Mouse (Mus musculus): ENCODE measurements around the gene Ndufaf1. TPM values are rescaled to one million over a fixed set of nuclear protein-coding genes. Genes with fewer than 3 reads are reported as not detected.
A peak's percentile ranks its signal among the peaks of the same experiment; 100 is the strongest.
"Not testable (repeated sequence)": the region's sequence is repeated elsewhere in the genome, so short reads cannot be mapped to it uniquely, and the experiment has no call there.

Gene Ndufaf1
- total RNA-seq (2022): 10 to 100 TPM; 53.6 to 71.5 (median 63.6) TPM

DNA sequence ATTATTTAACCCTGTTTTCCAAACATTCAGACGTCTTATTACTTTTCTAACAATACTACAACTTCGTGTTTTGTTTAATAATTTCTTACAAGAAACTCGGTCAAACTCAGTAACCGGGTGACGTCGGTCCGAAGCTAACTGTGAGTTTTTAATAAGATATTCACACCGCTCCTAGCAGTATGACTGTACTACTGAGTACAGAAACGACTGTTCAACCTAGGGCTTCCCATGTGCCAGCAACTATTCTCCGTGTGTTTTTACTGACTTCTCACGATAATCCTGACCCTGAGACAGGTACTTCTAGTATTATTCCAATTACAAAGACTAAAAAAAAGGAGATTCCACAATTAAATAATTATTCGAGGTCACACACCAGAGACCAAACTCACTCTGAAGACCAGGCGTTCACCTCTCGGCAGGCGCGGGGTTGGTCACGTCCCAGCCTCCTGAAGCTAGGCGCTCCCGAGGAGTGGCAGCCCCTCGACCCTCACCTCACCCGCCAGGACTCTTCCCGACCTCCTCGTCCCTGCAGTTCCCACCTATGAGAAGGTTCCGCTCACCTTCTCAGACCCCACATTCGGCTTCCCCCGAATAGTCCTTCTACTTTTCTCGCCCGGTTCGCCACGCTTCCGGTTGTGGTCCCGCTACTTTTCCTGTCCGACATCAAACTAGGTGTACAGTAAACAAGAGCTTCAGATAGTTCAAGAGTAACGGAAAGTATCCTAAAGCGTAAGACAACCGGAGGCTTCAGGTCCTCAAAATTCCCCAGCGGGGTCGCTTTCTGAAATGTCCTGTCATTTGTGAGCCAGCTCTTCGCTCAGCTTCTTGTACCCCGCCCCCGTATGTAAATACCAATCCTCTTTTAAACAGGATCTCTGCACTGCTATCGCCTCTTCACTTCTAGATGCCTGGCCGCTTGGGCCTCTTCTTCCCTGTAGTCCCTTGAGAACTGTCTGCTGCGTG, at the start of gene Ndufaf1:
Gene Ndufaf1, minus strand, starts transcription at position 608 of the 963 bp plus-strand sequence.
- DNase-seq (ENCODE audit: low spot score): peak; percentile 90

DNA sequence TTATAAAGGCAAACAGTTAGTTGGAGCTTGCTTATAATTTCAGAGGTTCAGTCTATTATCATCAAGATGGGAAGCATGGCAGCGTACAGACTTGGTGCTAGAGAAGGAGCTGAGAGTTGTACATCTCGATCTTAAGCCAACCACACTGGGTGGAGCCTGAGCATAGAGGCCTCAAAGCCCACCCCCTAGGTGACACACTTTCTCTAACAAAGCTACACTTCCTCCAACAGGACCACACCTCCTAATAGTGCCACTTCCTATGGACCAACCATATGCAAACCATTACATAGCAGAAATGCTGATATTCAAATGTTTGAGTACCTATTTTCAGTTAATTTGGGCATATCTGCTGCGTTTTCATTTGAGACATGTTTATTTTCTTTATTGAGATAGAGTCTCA, 47.4 kb upstream of the Ndufaf1 start:
- no peak for DNase-seq (ENCODE audit: low spot score)

DNA sequence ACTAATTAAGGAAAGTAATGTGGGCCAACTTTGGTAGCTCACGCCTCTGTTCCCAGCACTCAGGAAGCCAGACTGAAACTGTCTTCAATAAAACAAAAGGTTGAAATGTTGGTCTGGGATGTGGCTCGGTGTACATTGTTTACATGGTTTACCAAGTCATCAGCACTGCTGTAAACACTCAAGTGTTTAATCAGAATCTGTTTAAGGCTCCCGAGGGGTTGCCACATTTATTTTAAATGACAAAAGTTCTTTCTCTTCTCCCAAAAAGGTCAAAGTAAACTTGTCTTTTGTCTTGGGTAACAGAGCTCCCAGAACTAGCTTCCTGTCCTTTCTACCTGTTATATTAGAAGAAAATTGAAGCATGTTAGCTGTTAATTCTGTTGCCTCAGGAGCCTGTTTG, 45.0 kb upstream of the Ndufaf1 start:
- DNase-seq (ENCODE audit: low spot score): no peak

DNA sequence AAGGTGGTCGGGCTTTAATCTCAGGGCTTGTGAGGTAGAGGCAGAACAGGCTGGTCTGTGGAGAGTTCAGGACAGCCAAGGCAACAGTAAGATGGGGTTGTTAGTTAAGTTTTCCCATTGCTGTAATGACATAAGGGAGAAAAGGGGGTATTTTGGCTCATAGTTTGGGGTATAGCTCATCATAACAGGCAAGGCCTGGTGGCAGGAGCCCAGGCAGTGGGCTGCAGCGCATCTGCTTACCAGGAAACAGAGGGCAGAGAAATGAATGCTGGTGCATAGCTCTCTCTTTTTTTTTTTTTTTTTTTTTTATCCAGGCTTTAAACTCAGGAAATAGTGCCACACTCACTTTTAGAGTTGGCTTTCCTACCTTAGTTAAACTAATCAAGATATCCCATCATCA, 40.5 kb upstream of the Ndufaf1 start:
- no peak for DNase-seq (ENCODE audit: low spot score)

DNA sequence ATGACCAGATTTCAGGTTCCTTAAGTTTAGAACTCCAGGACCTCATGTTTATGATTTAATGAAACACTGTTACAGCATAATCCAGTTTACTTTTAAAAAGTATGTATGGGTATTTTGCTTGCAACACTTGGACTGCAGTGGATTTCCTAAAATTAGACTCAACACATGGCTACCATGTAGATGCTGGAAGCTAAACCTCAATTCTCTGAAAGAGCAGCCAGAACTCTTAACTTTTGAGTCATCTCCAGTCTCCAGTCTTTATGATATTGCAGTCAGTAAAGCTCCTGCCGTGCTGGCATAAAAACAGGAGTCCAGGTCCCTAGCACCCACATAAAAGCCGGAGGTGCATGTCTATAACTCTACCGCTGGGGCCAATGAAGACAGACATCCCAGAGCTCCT, 37.3 kb upstream of the Ndufaf1 start:
- no peak for DNase-seq (ENCODE audit: low spot score)

DNA sequence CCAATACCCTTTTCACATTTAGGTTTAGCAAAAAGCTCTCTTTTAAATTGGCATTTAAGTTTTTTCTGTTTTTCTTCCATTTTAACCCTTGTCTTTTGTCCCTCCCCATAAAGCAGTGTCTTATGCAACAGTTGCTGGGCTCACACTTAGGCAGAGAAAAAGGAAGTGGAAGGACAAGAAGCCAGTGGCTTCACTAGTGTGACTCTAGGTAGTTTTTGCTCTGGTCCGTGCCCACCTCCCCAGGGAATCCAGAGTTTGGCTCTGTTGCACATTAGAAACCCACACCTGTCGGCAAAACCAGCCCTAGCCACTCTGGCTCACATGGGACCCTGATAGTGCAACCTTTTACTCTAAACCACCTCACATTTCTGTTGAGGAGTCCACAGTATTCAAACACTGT, 35.8 kb upstream of the Ndufaf1 start:
- no peak for DNase-seq (ENCODE audit: low spot score)

DNA sequence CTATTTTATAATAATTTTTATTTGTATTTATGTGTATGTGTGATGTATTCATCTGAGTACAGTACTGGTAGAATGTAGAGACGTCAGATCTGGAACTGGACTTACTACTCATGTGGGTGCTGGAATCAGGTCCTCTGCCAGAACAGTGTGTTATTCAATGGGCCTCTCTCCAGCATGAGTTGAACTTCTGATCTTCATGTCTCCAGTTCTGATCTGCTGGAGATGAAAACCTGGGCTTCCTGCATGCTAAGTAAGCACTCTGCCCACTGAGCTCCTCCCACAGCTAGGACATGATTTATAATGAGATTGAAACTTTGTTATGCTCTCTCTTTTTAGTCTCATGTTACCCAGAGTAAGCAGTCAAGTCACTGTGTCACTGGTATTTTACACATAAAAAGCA, 33.5 kb upstream of the Ndufaf1 start:
- DNase-seq (ENCODE audit: low spot score): no peak

DNA sequence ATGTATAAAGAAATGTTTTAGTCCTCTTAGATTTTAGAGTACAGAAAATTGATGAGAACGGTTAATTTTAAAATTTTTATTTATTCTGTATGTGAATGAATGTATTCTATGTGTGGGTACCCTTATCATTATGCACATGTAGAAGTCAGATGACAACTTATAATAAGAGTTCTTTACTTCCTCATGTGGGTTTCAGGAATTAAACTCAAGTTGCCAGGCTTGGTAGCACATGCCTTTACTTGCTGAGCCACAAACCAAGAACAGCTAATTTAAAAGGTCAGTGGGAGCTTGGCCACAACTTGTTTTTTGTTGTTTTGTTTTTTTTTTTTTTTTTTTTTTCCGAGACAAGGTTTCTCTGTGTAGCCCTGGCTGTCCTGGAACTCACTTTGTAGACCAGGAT, 32.2 kb upstream of the Ndufaf1 start:
- no peak for DNase-seq (ENCODE audit: low spot score)

DNA sequence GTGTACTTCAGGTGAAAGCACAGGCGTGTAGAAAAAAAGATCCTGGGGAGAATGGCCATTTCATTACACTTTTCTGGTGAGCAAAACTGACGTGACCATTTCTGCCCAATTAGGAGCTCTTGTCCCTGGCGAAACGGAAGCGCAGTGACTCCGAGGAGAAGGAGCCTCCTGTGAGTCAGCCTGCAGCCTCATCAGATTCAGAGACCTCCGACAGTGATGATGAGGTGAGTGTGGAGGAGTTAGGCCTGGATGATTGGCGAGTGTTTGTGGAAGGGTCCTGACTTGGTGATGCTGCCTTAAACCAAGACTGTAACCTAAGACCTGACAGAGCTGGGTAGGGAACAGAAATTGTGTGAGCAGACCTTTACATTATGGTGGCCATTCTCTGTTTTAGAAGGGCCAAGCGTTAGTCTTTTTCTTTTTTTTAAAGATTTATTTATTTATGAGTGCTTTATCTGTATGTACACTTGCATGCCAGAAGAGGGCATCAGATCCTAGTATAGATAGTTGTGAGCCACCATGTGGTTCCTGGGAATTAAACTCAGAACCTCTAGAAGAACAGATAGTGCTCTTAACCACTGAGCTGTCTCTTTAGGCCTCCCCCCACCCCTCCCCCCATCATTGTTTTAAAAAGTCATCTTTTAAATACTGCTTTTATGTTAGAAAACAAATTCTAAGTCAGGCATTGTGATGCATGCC, 29.5 kb upstream of the Ndufaf1 start:
- DNase-seq (ENCODE audit: low spot score): no peak

DNA sequence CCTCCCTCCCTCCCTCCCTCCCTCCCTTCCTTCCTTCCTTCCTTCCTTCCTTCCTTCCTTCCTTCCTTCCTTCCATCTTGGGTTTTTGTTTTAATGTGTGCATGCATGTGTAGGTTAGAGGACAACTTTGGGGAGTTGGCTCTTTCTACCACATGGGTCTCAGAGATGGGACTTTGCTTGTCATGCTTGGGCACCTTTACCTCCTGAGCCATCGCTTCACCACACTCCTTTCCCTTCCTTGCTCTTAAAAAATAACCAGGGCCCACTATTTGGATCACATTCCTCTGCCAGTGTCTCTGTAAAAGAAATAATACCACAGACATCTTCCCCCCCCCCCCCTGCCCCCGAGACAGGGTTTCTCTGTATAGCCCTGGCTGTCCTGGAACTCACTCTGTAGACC, 21.1 kb upstream of the Ndufaf1 start:
- DNase-seq (ENCODE audit: low spot score): no peak

DNA sequence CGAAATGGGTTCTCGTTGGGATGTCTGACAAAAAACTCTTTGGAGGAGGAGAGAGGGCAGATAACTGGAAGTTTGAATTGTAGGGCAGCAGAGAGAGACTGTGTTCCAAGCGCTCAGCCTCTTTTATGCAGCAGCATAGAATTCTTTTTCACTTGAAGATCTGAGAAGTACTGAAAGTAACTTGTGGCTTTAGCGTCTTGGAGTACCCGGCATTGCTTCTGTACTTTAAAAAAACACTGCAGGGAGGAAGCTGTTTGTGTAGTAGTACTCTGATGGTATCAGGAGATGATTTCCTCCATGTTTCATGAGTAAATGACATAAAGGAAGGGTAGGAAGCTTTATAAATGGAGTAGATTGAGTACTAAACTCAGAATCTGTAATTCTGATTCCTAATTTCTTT, 13.2 kb upstream of the Ndufaf1 start:
- no peak for DNase-seq (ENCODE audit: low spot score)

DNA sequence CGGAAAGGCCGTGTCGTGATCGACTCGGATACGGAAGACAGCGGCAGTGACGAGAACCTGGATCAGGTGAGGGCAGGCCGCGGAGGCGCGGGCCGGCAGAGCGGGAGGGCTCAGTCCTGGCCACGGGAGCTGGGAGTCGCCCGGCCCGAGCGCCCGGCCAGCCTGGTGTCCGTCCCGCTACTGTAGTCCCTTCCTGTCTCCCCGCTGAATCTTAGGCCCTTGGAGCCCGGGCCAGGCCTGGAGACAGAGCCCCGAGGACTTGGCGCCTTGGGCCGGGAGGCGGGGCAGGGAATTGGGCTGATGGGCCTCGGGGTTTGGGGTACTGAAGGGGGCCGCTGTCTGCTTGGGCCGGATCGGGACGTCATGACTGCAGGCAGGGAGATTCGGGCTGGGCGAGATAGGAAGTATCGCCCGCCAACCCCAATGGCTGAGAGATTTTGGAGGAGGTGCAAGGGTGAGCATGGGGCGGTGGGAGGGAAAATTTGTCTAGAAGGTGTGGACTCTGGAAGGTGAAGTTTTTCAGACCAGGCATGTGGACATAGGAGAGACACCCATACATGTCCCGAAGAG, 12.7 kb upstream of the Ndufaf1 start:
- peak; percentile 13 for DNase-seq (ENCODE audit: low spot score)

DNA sequence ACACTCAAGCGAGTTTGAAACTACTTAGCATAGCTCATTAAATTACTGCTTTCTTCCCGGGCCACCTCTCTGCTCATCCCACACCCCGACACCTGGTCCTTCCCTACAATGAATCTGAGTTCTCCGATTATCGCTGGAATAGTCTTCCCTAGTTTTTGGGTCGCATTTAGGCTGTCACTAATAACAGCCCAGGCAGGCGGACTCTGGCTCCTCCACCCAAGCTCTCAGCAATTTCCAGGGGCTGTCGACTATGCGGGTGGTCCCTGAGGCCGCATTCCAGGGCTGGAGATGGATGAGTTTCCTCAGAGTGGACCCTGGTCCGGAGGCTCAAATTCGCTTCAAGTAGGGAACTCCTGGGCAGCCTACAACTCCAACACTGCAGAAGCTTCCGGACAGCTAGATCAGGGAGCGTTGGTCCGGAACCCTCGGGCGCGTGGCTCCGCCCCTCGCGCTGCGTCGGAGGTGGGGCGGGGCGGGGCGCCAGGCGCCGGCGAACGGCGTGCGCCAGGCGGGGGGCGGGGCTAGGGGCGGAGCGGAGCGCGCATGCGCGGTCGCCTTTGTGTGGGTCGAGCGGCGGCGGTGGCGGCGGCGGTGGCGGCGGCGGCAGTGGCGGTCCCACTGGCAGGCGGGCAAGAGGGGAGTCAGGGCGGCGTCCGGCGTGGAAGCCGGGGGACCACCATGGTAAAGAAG, 12.0 kb upstream of the Ndufaf1 start, which contains the start of gene Rtf1:
Gene Rtf1, plus strand, starts transcription at position 544 of the 690 bp plus-strand sequence.
- DNase-seq (ENCODE audit: low spot score): peak; percentile 87

DNA sequence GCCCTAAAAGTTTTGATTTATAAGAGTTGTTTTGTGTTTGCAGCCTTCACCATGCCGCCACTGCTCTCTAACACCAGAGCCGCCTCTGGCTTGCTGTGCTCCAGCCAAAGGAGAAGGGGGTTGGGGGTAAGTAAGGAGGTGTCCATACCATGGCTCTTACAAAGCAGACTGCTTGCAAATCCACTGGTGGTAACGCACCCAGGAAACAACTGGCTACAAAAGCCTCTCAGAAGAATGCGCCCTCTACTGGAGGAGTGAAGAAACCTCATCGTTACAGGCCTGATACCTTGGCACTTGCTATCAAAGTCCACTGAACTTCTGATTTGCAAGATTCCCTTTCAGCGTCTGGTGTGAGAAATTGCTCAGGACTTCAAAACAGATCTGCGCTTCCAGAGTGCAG, 6.4 kb upstream of the Ndufaf1 start:
- no peak for DNase-seq (ENCODE audit: low spot score)

DNA sequence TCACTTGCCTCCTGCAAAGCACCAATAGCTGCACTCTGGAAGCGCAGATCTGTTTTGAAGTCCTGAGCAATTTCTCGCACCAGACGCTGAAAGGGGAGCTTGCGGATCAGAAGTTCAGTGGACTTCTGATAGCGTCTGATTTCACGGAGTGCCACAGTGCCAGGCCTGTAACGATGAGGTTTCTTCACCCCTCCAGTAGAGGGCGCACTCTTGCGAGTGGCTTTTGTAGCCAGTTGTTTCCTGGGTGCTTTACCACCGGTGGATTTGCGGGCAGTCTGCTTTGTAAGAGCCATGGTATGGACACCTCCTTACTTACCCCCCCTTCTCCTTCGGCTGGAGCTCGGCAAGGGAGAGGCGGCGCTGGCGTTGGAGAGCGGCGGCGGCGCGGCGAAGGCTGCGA, 3.1 kb upstream of the Ndufaf1 start:
- not testable (repeated sequence) for DNase-seq (ENCODE audit: low spot score)

DNA sequence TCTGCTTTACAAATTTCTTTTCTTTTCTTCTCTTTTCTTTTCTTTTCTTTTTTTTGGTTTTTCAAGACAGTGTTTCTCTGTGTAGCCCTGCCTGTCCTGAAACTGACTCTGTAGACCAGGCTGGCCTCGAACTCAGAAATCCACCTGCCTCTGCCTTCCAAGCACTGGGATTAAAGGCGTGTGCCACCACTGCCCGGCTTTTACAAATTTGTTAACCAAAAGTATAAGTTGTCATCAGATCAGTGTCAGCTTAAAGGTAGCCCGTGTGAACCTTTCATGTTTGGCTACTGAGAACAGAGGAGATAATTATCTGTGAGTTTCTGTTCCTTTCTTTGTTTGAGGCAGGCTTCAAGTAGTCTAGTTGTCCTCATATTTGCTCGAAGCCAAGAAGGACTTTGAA, 18.4 kb downstream of the Ndufaf1 start:
- no peak for DNase-seq (ENCODE audit: low spot score)

DNA sequence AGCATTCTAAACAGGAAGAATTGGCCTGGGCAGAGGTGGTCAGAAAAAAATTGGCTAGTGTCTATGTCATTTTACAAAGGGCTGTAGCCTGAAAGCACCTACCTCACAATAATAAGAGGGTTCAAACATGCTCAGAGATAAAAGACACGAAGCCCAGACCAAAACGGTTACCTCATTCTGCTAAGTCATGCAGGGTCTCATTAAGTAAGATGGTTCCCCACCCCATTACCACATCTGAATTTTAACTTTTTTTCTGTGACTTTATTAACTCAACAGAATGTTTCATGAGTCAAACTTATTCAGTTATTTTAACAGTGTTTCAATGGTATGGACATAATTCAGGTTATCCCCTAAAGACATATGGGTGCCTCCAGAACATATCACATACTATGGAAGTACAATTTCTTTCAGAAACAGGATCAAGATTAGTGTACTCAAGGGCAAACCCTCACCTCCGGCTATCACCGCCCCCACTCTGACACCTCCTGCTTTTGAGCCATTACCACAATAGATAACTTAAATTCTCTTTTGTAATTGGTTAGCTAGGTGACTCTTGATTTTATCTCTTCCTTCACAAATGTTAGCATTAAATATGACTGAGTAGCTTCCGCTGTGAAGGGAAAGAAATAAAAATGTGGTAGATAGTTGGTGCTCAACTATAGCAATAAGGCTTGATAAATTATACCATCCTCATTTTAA, 21.3 kb downstream of the Ndufaf1 start:
- no peak for DNase-seq (ENCODE audit: low spot score)

DNA sequence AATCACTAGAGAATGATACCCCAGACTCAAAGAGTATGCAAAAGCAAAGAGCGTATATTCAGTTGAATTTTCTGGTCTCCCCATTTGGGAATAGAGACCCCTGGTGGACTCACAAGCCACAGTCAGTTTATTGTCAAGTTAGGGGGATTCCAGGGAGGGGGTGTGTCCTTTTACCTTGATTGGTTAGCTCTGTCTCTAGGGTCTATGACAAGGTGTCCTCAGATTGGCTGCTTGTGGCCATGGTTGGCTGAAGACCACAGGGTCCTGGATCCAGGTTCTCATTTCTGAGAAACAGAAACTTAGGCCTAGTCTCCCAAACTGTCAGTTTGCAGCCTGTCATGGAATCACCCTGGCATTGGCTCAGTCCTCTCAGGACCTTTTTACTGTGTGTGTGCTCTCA, 25.8 kb downstream of the Ndufaf1 start:
- DNase-seq (ENCODE audit: low spot score): no peak

DNA sequence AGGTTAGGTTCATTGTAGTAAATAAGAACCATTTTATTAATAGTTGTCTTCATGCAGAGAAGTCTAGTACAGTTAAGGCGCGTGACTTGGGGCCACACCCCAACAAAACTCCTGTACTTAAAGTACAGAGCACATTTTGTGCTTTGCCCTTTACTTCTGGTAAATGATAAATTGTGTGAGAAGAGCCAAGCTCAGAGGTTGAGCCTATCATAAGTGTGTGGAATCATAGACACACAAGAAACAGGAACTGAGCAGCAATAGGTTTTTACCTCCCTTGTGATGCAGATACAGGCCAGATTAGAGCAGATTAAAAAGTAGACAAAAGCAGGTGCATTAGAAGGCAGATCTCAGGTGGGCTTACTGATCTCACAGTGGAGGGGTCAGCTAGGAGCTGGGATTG, 41.3 kb downstream of the Ndufaf1 start:
- DNase-seq (ENCODE audit: low spot score): no peak

DNA sequence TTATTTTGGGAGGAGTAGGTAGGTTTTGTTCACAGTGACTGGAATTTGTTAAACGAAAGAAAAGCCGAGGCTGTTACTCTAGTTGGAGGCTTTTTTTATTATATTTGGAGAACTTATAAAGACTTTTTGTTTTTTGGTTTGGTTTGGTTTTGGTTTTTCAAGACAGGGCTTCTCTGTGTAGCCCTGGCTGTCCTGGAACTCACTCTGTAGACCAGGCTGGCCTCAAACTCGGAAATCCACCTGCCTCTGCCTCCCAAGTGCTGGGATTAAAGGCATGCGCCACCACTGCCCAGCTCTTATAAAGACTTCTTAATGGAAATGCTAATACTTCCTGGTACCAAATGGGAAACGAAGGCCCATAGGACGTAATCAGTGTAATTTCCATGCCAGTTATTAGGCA, 43.6 kb downstream of the Ndufaf1 start:
- DNase-seq (ENCODE audit: low spot score): not testable (repeated sequence)

All from heart, adult 8-10 months (tissue).